In the genomic region with DNA sequence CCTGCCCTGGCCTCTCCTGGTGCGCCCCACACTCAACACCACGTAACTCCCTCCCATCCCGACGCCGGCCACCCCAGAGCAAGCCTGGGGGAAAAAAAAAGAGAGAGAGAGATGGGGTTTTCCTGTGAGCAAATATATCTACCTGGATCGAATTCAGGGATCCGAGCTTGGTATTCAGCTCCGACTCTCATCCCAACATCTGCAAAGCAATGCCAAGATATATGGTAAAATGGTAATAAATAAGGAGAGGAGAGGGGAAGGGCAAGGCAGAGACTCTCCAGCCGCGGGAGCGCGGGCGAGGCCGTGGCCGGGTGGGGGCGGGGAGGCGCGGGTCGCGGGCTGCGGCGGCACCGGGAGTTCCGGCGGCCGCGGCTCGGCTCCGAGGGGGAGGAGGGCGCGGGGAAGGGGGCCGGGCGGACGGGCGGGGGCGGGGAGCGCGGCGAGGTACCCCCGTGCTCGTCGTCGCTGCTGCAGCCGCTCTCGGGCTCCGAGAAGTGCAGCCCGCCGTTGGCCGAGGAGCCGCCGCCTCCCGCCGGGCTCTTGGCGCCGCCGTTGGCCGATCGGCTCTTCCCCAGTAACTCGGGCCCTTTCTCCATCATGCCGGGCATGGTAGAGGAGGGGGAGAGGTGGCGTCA, we compare ENCODE assay signal across 7 mouse cellular contexts. TPM values are rescaled to one million over a fixed set of nuclear protein-coding genes. Genes with fewer than 3 reads are reported as not detected.
DNase-seq lines count a peak whose midpoint lies in the region; ATAC-seq and TF ChIP-seq lines count a peak whose summit lies in the region.

No protein-coding gene starts in this region.

- peak; percentile 38 for ATAC-seq in lung, embryonic 14.5 days (ENCODE audit: insufficient read depth)
- ATAC-seq in midbrain, postnatal 0 days (ENCODE audit: low FRiP score) = peak; percentile 36; the same call in 1 of the 2 replicates

- peak overlapping the region; percentile 78 for H3K4me3 ChIP-seq in lung, embryonic 14.5 days (ENCODE audit: low read depth, low read length)
- H3K4me3 ChIP-seq in midbrain, postnatal 0 days (ENCODE audit: low read depth, low read length) = peak overlapping the region; percentile 61

- under 1% methylated on average over 30 of the region's 61 CpGs for WGBS in lung, embryonic 14.5 days
- under 1% methylated on average over 32 of the region's 61 CpGs for WGBS in midbrain, postnatal 0 days

- no peak for TF ChIP-seq CTCF in lung, embryonic 14.5 days (IDR thresholded peaks at IDR 0.05; ENCODE audit: low read depth)
- TF ChIP-seq CTCF in midbrain, postnatal 0 days (IDR thresholded peaks at IDR 0.05) = peak; percentile 1; the same call in 1 of the 2 replicates

- no peaks in the 10 kb centered on the region for H3K27me3 ChIP-seq in lung, embryonic 14.5 days (ENCODE audit: insufficient read depth, low read length)
- no peaks in the 10 kb centered on the region for H3K27me3 ChIP-seq in midbrain, postnatal 0 days (ENCODE audit: insufficient read depth, low read length)

- peak overlapping the region; percentile 80 for H3K9ac ChIP-seq in lung, embryonic 14.5 days
- H3K9ac ChIP-seq in midbrain, postnatal 0 days (replicated peaks; ENCODE audit: low read length, poor library complexity, severe bottlenecking) = peak overlapping the region; percentile 91

- 0 out of 2 replicates have a peak, but pooled peaks cover 6% of the 10 kb centered on the region for H3K4me1 ChIP-seq in lung, embryonic 14.5 days (ENCODE audit: insufficient read depth)
- peaks cover 4% of the 10 kb centered on the region; the same call in 1 of the 2 replicates for H3K4me1 ChIP-seq in midbrain, postnatal 0 days (ENCODE audit: insufficient read depth, low read length)

- H3K27ac ChIP-seq in lung, embryonic 14.5 days (ENCODE audit: low read depth) = peak overlapping the region; percentile 98
- peak overlapping the region; percentile 98 for H3K27ac ChIP-seq in midbrain, postnatal 0 days (ENCODE audit: low read depth, low read length)

- H3K4me2 ChIP-seq in lung, embryonic 14.5 days = peak overlapping the region; percentile 94
- H3K4me2 ChIP-seq in midbrain, postnatal 0 days (ENCODE audit: low read depth, low read length, poor library complexity, severe bottlenecking) = peak overlapping the region; percentile 85

- no peaks in the 10 kb centered on the region for H3K9me3 ChIP-seq in lung, embryonic 14.5 days (ENCODE audit: low read depth, low read length)
- no peaks in the 10 kb centered on the region for H3K9me3 ChIP-seq in midbrain, postnatal 0 days (ENCODE audit: low read length)

- H3K36me3 ChIP-seq in lung, embryonic 14.5 days (ENCODE audit: insufficient read depth) = peaks cover 5% of the 10 kb centered on the region; the same call in 1 of the 2 replicates
- no peaks in the 10 kb centered on the region for H3K36me3 ChIP-seq in midbrain, postnatal 0 days (ENCODE audit: insufficient read depth, low read length)

- peak; percentile 52 for DNase-seq in lung, embryonic 14.5 days
- no peak for DNase-seq in lung, postnatal 10 days
- DNase-seq in adrenal gland, postnatal 10 days = peak; percentile 69
- peak; percentile 7 for DNase-seq in fibroblast of lung, adult 2 months (ENCODE audit: low read depth)
- peak; percentile 12 to 18 for DNase-seq in left cerebral cortex, adult 8-10 months (ENCODE audit: low spot score in 2 of 2)
- peak; percentile 25 for DNase-seq in midbrain, postnatal 0 days (ENCODE audit: low spot score)
- DNase-seq in ovary, adult 18-20 months (ENCODE audit: low spot score) = no peak

RNA-seq across cellular contexts. Expression of a gene that starts 0.5 kb away (rescaled TPM):
- polyA plus RNA-seq in lung, embryonic 14.5 days (2014; fragmentation: Nextera tagmentation; extraction: Ambion mirVana) = 29.5 and 31.0 TPM in 2 replicates
- 10 to 100 TPM; 28.8 to 42.4 TPM for total RNA-seq in adrenal gland, postnatal 10 days (2021)
- 10 to 100 TPM; 33.0 to 37.9 (median 34.3) TPM for total RNA-seq in left cerebral cortex, adult 8-10 months (2022)
- total RNA-seq in midbrain, postnatal 0 days (2014; rRNA removed) = 35.1 and 47.7 TPM in 2 replicates
- 54.7 and 56.1 TPM in 2 replicates for polyA plus RNA-seq in midbrain, postnatal 0 days (2015; fragmentation: Nextera tagmentation; extraction: Ambion mirVana)

RNA-seq across cellular contexts. Expression of a gene that starts 45.0 kb away (rescaled TPM):
- polyA plus RNA-seq in lung, embryonic 14.5 days (2014; fragmentation: Nextera tagmentation; extraction: Ambion mirVana) = 20.1 and 22.8 TPM in 2 replicates
- 10 to 100 TPM in 1 of 2 experiments, 1 to 10 TPM in 1; 8.4 to 10.6 TPM for total RNA-seq in adrenal gland, postnatal 10 days (2021)
- total RNA-seq in left cerebral cortex, adult 8-10 months (2022) = 1 to 10 TPM; 5.2 to 8.7 (median 6.4) TPM
- total RNA-seq in midbrain, postnatal 0 days (2014; rRNA removed) = 0.94 and 2.0 TPM in 2 replicates
- 1.6 and 2.1 TPM in 2 replicates for polyA plus RNA-seq in midbrain, postnatal 0 days (2015; fragmentation: Nextera tagmentation; extraction: Ambion mirVana)

RNA-seq across cellular contexts. Expression of a gene that starts 53.2 kb away (rescaled TPM):
- polyA plus RNA-seq in lung, embryonic 14.5 days (2014; fragmentation: Nextera tagmentation; extraction: Ambion mirVana) = 1.7 and 2.0 TPM in 2 replicates
- under 1 TPM; 0.24 to 0.64 TPM for total RNA-seq in adrenal gland, postnatal 10 days (2021)
- 10 to 100 TPM; 61.1 to 73.6 (median 64.3) TPM for total RNA-seq in left cerebral cortex, adult 8-10 months (2022)
- total RNA-seq in midbrain, postnatal 0 days (2014; rRNA removed) = 5.9 and 6.2 TPM in 2 replicates
- 2.6 and 2.9 TPM in 2 replicates for polyA plus RNA-seq in midbrain, postnatal 0 days (2015; fragmentation: Nextera tagmentation; extraction: Ambion mirVana)

Comparison
In these comparisons a context has a peak if more than half of its experiments do, and no peak if none do; other contexts are left out.
1. DNase-seq: peak in lung, embryonic 14.5 days (single experiment), adrenal gland, postnatal 10 days (single experiment), fibroblast of lung, adult 2 months (single experiment), left cerebral cortex, adult 8-10 months (2 of 2) and midbrain, postnatal 0 days (single experiment); none in lung, postnatal 10 days (single experiment) and ovary, adult 18-20 months (single experiment).